In the genomic region with DNA sequence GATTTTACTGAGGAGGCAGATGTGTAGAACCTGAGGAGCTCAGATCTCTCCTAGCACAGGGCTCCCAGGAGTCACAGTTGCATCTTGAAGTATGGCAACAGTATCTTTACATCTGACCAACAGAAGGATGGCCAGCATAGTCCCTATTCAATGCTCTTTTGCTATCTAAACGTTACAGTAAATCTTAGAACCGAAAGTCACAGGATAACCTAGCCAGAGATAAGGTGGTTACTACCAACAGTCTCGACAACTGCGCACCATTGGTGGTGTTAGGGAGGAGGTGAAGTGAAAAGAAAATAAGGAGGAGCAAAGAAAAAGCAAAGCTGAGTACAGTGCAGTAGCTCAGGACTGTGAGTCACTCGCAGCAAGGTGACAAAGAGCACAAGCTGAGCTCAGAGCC, we compare ENCODE assay signal across 20 mouse cellular contexts. TPM values are rescaled to one million over a fixed set of nuclear protein-coding genes. Genes with fewer than 3 reads are reported as not detected.
A peak's percentile ranks its signal among the peaks of the same experiment; 100 is the strongest.
DNase-seq lines count a peak whose midpoint lies in the region; ATAC-seq and TF ChIP-seq lines count a peak whose summit lies in the region.
"Had no signal": no experiment of that assay in that cellular context is flagged by ENCODE, and none has a peak within 500 bp of the region (broad histone marks: within the 10 kb centered on the region; RNA-seq: fewer than 3 reads in every experiment).

No protein-coding gene starts in this region.

- H3K36me3 ChIP-seq in G1E (replicated peaks), result peaks cover 73% of the 10 kb centered on the region
- H3K36me3 ChIP-seq in liver, embryonic 13.5 days, result peaks cover 53% of the 10 kb centered on the region

- WGBS in liver, embryonic 13.5 days (ENCODE audit: insufficient replicate concordance), result 32% methylated on average over 5 of the region's 5 CpGs

- H3K4me1 ChIP-seq in G1E (ENCODE audit: insufficient read depth, low read depth, low read length), result peaks cover 43% of the 10 kb centered on the region
- peaks cover 13% of the 10 kb centered on the region for H3K4me1 ChIP-seq in liver, embryonic 13.5 days (replicated peaks)
- H3K4me1 ChIP-seq: embryonic facial prominence, embryonic 13.5 days; forebrain, embryonic 12.5 days; hindbrain, embryonic 10.5 days had no signal

- TF ChIP-seq CTCF in G1E (IDR thresholded peaks at IDR 0.05; ENCODE audit: low read depth, low read length), result no peak

- DNase-seq in CD4-positive helper T cell, adult 2 months (ENCODE audit: low read depth, low spot score), result peak; percentile 19
- DNase-seq in G1E (ENCODE audit: low spot score), result peak; percentile 15
- no peak for DNase-seq in liver, embryonic 13.5 days
- DNase-seq in cerebellum, postnatal 14 days, result no peak
- DNase-seq in heart, adult 18-20 months, result no peak
- DNase-seq in cerebellum, adult 18-20 months, result no peak
- DNase-seq: adrenal gland, adult 2 months; adrenal gland, postnatal 25 days; cerebellum, adult 8-10 months; cerebellum, postnatal 25 days; gastrocnemius, postnatal 10 days; heart, adult 2 months had no signal

- no peak overlapping the region for H3K4me2 ChIP-seq in liver, embryonic 13.5 days
- H3K4me2 ChIP-seq: embryonic facial prominence, embryonic 13.5 days; forebrain, embryonic 12.5 days; heart, embryonic 12.5 days; hindbrain, embryonic 14.5 days had no signal

- no peak overlapping the region for H3K4me3 ChIP-seq in G1E (ENCODE audit: low read depth, low read length)
- H3K4me3 ChIP-seq in liver, embryonic 13.5 days (replicated peaks), result no peak overlapping the region
- H3K4me3 ChIP-seq: embryonic facial prominence, embryonic 13.5 days; forebrain, embryonic 12.5 days; heart, adult 2 months; heart, embryonic 12.5 days; hindbrain, embryonic 10.5 days had no signal

- no peaks in the 10 kb centered on the region for H3K27me3 ChIP-seq in G1E (ENCODE audit: insufficient read depth, low read length)
- no peaks in the 10 kb centered on the region for H3K27me3 ChIP-seq in liver, embryonic 13.5 days
- H3K27me3 ChIP-seq: embryonic facial prominence, embryonic 13.5 days; forebrain, embryonic 12.5 days; heart, embryonic 12.5 days had no signal

- no peaks in the 10 kb centered on the region for H3K9me3 ChIP-seq in G1E (replicated peaks)
- no peaks in the 10 kb centered on the region for H3K9me3 ChIP-seq in liver, embryonic 13.5 days (replicated peaks)
- H3K9me3 ChIP-seq: embryonic facial prominence, embryonic 13.5 days; forebrain, embryonic 12.5 days; heart, embryonic 12.5 days; hindbrain, embryonic 10.5 days had no signal

- H3K27ac ChIP-seq in liver, embryonic 13.5 days, result peak overlapping the region; percentile 29; the same call in 1 of the 2 replicates
- H3K27ac ChIP-seq: embryonic facial prominence, embryonic 13.5 days; forebrain, embryonic 12.5 days; heart, adult 2 months; hindbrain, embryonic 10.5 days; hindbrain, embryonic 14.5 days had no signal

- peak; percentile 82 for ATAC-seq in G1E (ENCODE audit: extremely low read depth, insufficient number of reproducible peaks, low FRiP score, poor library complexity, severe bottlenecking)
- ATAC-seq in liver, embryonic 13.5 days (ENCODE audit: low read depth), result peak; percentile 71
- peak; percentile 72 for ATAC-seq in megakaryocyte progenitor cell, adult 5-6 weeks (replicated peaks; ENCODE audit: poor library complexity)
- ATAC-seq: CD4-positive, CD25-positive, alpha-beta regulatory T cell, adult 4 months; forebrain, embryonic 16.5 days had no signal

- H3K9ac ChIP-seq in liver, embryonic 13.5 days, result peak overlapping the region; percentile 29; the same call in 1 of the 2 replicates
- H3K9ac ChIP-seq: embryonic facial prominence, embryonic 13.5 days; forebrain, embryonic 12.5 days; heart, embryonic 12.5 days; hindbrain, embryonic 14.5 days had no signal

RNA-seq across cellular contexts. Expression of gene Sbno1, which starts 13.6 kb away (rescaled TPM):
- total RNA-seq in G1E (2014; fragmentation: Nextera tagmentation) (260 and 302 TPM in 2 replicates), G1E (2017) (181 and 221 TPM in 2 replicates)
- polyA plus RNA-seq in G1E (2012), result 23.1 and 29.5 TPM in 2 replicates
- polyA plus RNA-seq in liver, embryonic 13.5 days (2015; fragmentation: Nextera tagmentation; extraction: Ambion mirVana), result 50.7 and 64.9 TPM in 2 replicates
- total RNA-seq in megakaryocyte progenitor cell, adult 5-6 weeks (2015), result 94.8 and 95.7 TPM in 2 replicates
- total RNA-seq in megakaryocyte progenitor cell, adult 5-6 weeks (2017), result 162 and 219 TPM in 2 replicates
- total RNA-seq in heart, adult 18-20 months (2021), result 10 to 100 TPM; 61.1 to 66.0 TPM

RNA-seq across cellular contexts. Expression of gene Kmt5a, which starts 27.6 kb away (rescaled TPM):
- 504 and 585 TPM in 2 replicates for total RNA-seq in G1E (2014; fragmentation: Nextera tagmentation)
- total RNA-seq in G1E (2017), result 85.1 and 91.8 TPM in 2 replicates
- polyA plus RNA-seq in G1E (2012), result 293 and 320 TPM in 2 replicates
- 45.4 and 58.4 TPM in 2 replicates for polyA plus RNA-seq in liver, embryonic 13.5 days (2015; fragmentation: Nextera tagmentation; extraction: Ambion mirVana)
- 285 and 312 TPM in 2 replicates for total RNA-seq in megakaryocyte progenitor cell, adult 5-6 weeks (2015)
- 134 and 164 TPM in 2 replicates for total RNA-seq in megakaryocyte progenitor cell, adult 5-6 weeks (2017)
- total RNA-seq in heart, adult 18-20 months (2021), result 100 to 1,000 TPM; 205 to 229 TPM

RNA-seq across cellular contexts. Expression of gene Cdk2ap1, which starts 49.3 kb away (rescaled TPM):
- 183 and 193 TPM in 2 replicates for total RNA-seq in G1E (2014; fragmentation: Nextera tagmentation)
- 150 and 200 TPM in 2 replicates for total RNA-seq in G1E (2017)
- 145 and 163 TPM in 2 replicates for polyA plus RNA-seq in G1E (2012)
- 15.2 and 17.1 TPM in 2 replicates for polyA plus RNA-seq in liver, embryonic 13.5 days (2015; fragmentation: Nextera tagmentation; extraction: Ambion mirVana)
- 256 and 268 TPM in 2 replicates for total RNA-seq in megakaryocyte progenitor cell, adult 5-6 weeks (2015)
- 174 and 218 TPM in 2 replicates for total RNA-seq in megakaryocyte progenitor cell, adult 5-6 weeks (2017)
- 100 to 1,000 TPM; 148 to 156 TPM for total RNA-seq in heart, adult 18-20 months (2021)

Comparison
In these comparisons a context has a peak if more than half of its experiments do, and no peak if none do; other contexts are left out.
1. DNase-seq: peak in CD4-positive helper T cell, adult 2 months (single experiment) and G1E (single experiment); none in liver, embryonic 13.5 days (single experiment), cerebellum, postnatal 14 days (0 of 2), heart, adult 18-20 months (0 of 2) and cerebellum, adult 18-20 months (0 of 2).
2. Peak in every context shown above with its lines, with median percentiles within 50 percentile points of each other: ATAC-seq.